Mouse (Mus musculus): Measurements from ENCODE around the gene Marco.

- TF ChIP-seq POLR2A (IDR thresholded peaks at IDR 0.05; ENCODE audit: insufficient read depth, low read depth, low read length) (no peak), CTCF (IDR thresholded peaks at IDR 0.05) (no peak), EP300 (IDR thresholded peaks at IDR 0.05; ENCODE audit: insufficient read depth, low read depth, low read length) (no peak)
Measured at GRCm38 (mm10) chr1:120535919-120536318, 31.1 kb upstream of the Marco start.

Measured in heart, adult 2 months (tissue).